Mouse (Mus musculus): ENCODE measurements around the gene Nsd1.
"Not testable (repeated sequence)": the region's sequence is repeated elsewhere in the genome, so short reads cannot be mapped to it uniquely, and the experiment has no call there.

The Nsd1 gene

GRCm38 (mm10) chr13:55190121-55190868 is 19.3 kb upstream of the Nsd1 start:
- in situ Hi-C loops (cut with MboI, MseI): no loop called here

- in situ Hi-C loops (cut with MboI, MseI): no loop called here
Measured at GRCm38 (mm10) chr13:55191535-55191934, 18.0 kb upstream of the Nsd1 start.

- in situ Hi-C loops (cut with MboI, MseI): not testable (repeated sequence)
Measured at GRCm38 (mm10) chr13:55202758-55203157, 6.8 kb upstream of the Nsd1 start.

GRCm38 (mm10) chr13:55203740-55204139 is 5.8 kb upstream of the Nsd1 start:
- in situ Hi-C loops (cut with MboI, MseI): no loop called here

- in situ Hi-C loops (cut with MboI, MseI): no loop called here
Measured at GRCm38 (mm10) chr13:55204667-55205389, 4.8 kb upstream of the Nsd1 start.

GRCm38 (mm10) chr13:55205448-55206205 is 4.0 kb upstream of the Nsd1 start:
- in situ Hi-C loops (cut with MboI, MseI): no loop called here

- in situ Hi-C loops (cut with MboI, MseI): no loop called here
Measured at GRCm38 (mm10) chr13:55208837-55209648, 539 bp upstream of the Nsd1 start.

- in situ Hi-C loops (cut with MboI, MseI): no loop called here
Measured at GRCm38 (mm10) chr13:55210193-55210970, 800 bp downstream of the Nsd1 start.

GRCm38 (mm10) chr13:55210971-55211220 is 1.3 kb downstream of the Nsd1 start:
- in situ Hi-C loops (cut with MboI, MseI): no loop called here

- in situ Hi-C loops (cut with MboI, MseI): no loop called here
Measured at GRCm38 (mm10) chr13:55211221-55212010, 1.8 kb downstream of the Nsd1 start.

- in situ Hi-C loops (cut with MboI, MseI): no loop called here
Measured at GRCm38 (mm10) chr13:55212011-55212360, 2.4 kb downstream of the Nsd1 start.

- in situ Hi-C loops (cut with MboI, MseI): no loop called here
Measured at GRCm38 (mm10) chr13:55212361-55213137, 3.0 kb downstream of the Nsd1 start.

- in situ Hi-C loops (cut with MboI, MseI): no loop called here
Measured at GRCm38 (mm10) chr13:55213138-55213806, 3.7 kb downstream of the Nsd1 start.

- in situ Hi-C loops (cut with MboI, MseI): no loop called here
Measured at GRCm38 (mm10) chr13:55224364-55224763, 14.8 kb downstream of the Nsd1 start.

GRCm38 (mm10) chr13:55230701-55231100 is 21.1 kb downstream of the Nsd1 start:
- in situ Hi-C loops (cut with MboI, MseI): no loop called here

GRCm38 (mm10) chr13:55243205-55243604 is 33.6 kb downstream of the Nsd1 start:
- in situ Hi-C loops (cut with MboI, MseI): loop anchor here in 1 of 2 experiments (5.0 kb wide), 1 partner anchor 54 kb away; no protein-coding TSS in a partner anchor

GRCm38 (mm10) chr13:55247293-55248030 is 37.9 kb downstream of the Nsd1 start:
- in situ Hi-C loops (cut with MboI, MseI): no loop called here

GRCm38 (mm10) chr13:55249246-55249645 is 39.7 kb downstream of the Nsd1 start:
- in situ Hi-C loops (cut with MboI, MseI): no loop called here
